Mouse (Mus musculus) T-helper 17 cell (primary cell): ENCODE measurements around the gene Car4.

Source experiments
- in situ Hi-C, 2 experiments: fragments of 300-600 bp; cut with MboI, MseI; formaldehyde crosslinking; loops; 1 replicate in 1 of 2; 2 replicates in 1 of 2; pipeline ENCODE4 v1.15.1; 2025; ENCODE audit warnings: high pct_unique_total_duplicates in 2 of 2

Car4 gene

DNA sequence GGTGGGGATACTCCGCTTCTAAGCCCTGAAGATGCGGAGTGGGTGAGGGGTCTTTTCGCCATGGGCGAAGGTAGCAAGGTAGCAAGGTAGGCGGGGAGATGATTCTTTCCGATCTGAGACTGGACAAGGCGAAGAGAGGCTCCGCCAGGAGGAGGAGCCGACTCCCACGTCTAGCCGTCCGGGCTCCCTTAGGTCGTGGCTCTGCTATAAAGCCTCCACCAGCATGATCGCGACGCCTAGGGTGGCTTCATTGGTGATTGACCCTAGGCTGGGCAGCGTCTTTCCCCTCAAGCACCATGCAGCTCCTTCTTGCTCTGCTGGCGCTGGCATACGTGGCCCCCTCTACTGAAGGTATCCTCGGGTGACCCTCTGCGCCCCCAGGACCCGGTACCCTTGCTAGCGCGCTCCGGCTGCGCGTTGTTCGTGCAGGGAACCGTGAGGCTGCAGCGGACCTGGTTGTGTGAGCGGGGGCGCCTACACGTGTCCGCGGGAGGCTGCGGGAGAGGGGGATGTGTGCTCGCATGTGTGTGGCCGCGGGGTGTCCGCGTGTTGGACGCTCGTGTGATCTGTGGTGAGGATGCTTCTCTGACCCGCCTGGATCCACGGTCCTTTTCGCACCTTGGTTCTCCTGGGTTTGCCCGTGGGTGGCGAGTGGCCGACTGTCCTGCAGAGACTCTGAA, at the start of gene Car4:
Car4 (plus strand) TSS at position 196 of the 680 bp plus-strand sequence.
- in situ Hi-C loops = no loop called here

DNA sequence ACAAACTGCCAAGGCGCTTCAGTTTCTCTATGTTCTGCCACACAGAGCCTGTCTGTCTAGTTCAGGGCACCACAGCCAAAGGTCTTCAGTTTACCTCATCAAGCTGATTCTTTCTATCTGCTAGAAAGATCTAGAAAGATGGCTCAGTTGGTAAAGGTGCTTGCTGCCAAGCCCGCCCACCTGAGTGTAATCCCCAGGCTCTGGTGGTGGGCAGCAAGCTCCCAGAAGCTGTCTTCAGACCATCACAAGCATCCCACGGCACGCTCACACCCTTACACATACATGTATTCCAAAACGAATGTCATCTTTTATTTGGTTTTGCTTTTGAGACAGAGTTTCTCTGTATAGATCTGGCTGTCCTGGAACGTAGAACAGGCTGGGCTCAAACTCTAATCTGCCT, 49.1 kb upstream of the Car4 start:
- in situ Hi-C loops = no loop called here

DNA sequence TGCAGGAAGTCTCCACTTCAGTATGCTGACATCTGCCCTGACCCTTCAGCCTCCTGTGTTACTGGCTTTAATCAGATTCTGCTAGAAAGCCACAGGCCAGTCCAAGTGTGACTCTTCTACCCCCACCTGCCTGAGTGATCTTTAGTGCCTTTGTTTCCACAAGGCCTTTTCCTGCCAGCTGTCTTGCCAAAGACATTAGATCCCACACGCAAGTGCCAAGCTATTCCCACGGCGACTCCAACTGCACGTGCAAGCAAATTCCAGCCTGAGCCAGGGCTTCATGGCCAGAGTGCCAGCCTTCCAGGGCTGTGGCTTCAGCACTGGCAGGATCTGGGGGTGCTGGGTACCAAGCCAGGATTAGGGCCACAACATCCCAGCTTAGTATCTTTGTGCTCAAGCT, 47.2 kb upstream of the Car4 start:
- in situ Hi-C loops = no loop called here

DNA sequence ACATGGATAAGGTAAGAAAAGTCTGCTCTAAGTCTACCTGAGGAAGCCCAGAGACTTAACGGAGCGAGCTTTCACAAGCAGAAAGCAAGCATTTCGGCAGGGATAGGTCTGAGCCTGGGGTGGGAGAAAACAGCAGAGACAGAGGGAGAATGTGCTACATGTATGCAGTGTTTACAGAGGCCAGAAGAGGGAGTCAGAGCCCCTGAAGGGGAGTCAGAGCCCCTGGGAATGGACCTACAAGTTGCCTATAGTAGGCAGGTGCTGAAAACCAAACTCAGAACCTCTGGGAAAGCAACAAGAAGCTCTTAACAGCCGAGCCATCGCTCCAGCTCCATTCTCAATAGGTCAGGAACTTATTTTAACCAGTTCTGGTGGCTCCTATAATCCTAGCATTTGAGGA, 42.9 kb upstream of the Car4 start:
- in situ Hi-C loops = no loop called here

DNA sequence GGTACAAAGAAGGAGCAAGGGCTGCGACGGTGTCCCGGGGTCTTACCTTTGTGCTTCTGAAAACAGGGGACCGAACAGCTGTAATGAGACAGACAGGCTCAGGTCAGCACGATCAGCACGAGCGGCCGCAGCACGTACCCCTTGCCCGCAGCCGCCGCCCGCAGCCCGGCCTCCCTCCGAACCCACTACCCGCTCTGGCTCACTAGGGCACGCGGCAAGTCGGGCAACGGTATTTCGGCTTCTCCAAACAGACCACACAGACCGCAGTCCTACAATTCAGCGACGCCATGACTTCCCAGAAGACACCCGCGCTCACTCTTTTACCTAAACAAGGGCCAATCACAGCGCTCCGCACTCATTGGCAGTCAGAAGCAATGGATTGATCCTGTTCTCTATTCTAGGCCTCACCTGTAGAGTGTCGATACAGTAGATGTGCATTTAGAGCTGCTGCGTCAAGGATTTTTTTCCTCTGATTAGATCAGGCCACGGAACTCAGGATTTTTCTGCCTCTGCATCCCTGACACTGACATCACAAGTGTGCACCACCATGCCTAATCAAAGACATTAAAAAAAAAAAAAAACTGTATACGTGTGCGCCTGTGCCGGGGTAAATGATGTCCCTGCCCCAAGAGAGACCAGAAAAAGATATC, 41.4 kb upstream of the Car4 start, which contains the start of gene Znhit3:
Znhit3 (minus strand) TSS at position 314 of the 650 bp plus-strand sequence.
- in situ Hi-C loops = no loop called here

DNA sequence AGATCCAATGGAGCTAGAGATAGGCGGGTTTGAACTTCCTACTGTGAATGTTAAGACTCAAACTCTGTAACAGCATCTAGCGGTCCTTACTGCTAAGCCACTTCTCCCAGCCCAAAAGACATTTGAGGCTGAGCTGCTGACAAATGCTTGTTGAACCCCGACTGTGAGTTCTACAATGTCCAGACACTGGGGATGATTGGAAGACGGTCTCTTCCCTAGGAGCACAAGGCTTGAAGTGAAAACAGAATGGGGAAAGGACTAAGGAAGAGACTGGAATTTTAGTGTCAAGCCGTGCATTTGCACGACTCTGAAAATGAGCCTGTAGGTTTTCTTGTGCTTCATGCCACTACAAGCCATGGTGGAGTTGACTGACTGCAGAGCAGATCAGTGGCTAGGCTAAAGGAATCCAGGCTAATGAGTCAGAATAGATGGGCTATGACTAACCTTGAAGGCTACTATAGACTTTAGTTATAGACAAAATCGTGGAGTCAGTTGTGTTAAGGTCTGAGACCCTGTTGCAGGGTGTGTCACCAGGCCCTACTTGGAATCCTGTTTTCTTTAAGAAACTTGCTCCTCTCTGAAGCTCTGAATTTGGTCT, 40.8 kb upstream of the Car4 start:
- in situ Hi-C loops = no loop called here

DNA sequence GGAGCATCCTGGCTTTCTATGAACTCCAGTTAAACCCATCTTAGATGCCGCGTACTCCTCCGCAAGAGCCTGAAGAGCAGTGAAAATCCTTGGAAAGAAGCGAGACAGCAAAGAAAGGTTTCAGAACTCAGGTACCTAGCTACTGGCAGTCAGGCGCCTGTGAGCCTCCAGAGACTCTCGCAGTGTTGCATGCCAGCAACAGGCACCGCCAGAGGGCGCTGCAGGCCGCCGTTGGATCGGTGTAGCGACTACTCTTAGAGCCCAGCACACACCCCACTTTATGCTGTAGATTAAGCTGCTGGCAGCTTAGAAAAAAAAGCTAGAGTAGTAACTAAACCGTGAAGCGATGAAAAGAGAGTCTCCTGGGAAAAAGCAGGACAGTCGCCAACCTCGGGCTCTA, 39.2 kb upstream of the Car4 start:
- in situ Hi-C loops = no loop called here

DNA sequence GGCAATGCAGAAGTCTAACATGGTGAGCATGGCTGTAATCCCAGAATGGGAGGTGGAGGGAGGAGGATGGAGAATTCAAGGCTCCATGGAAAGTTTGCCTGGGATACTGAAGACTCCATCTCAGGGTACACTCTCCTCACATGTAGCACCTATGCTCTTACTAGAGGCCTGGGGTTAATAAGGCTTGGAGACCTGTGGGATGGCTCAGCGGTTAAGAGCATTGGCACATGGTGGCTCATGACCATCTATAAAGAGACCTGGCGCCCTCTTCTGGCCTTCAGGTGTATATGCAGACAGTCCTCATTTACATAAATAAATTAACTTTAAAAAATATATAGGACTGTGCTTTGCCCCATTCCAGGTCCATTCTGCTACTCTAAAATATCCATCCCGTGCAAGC, 38.3 kb upstream of the Car4 start:
- in situ Hi-C loops = no loop called here

DNA sequence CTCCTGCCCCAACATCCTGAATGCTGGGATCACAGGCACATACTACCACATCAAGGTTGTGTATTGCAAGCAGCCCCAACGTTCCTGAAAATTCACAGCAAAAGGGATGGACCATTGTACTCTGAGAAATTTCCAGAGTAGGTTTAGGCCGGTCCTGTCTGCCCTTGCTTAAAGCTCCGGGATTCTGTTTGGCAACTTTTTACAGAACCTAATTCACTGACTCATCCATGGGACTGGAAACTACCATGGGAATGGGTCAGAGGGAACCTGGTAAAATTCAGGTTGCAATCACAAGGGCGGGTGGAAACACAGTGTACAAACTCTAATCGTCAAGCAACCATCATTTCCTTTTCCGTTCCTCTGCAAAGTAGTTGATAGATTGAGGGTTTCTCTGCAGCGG, 37.6 kb upstream of the Car4 start:
- in situ Hi-C loops = no loop called here

DNA sequence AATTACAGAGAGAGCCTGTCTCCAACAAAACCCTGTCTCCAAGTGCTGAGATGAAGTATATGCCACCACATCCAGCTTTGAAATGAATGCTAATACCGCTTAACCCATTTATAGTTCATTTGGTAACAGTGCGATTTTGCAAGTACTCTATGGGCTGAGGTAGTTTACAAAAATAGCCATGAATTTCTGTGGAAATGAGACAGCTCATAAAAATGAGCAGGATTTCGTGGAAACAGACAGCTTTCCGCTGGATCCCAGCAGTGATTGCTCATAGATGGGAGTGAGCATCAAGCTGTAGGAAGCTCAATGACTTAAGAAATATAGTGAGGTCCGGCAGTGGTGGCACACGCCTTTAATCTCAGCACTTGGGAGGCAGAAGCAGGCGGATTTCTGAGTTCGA, 36.6 kb upstream of the Car4 start:
- in situ Hi-C loops = no loop called here

DNA sequence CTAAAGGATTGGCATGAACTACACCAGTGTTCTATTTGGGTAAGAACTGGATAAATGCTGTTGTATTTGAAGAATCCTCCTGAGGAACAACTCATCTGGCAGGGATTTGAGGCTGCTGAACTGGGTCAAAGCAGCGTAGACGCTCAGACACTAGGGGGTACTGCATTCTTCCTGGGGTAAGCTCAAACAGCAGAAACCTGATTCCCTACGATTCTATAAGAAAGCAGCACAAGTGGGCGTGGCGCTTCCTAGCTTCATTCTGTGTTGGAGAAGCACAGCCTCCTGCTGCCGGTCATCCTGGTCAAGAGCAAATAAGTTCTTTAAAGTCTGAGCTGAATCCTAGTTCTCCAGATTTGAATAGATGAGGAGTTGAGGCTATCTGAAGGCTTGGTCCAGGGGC, 25.3 kb upstream of the Car4 start:
- in situ Hi-C loops = no loop called here

DNA sequence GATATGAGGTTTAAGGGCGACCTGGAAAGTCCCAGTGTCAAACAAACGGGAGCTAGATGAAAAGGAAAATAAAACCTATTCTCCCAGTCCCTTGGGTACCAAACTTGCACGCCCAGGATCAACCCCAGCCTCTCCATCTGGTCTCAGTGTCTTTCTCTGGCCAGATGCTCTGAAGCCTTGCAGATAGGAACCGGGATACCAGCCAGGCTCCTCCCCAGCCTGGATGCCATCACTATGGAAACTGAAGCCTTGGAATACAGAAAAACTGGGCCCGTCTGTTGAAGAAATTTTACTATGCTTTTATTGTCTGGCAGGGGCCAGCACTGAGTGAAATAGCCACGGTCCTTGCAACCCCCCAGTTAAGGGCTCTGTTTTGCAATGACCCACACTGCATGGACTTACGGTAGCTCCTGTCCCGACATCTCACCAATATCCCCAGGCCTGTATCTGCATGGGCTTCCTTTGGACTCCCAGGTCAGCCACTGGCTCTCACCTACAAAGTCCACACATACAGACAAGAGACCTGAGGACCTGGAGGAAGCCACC, 18.0 kb upstream of the Car4 start:
- in situ Hi-C loops = no loop called here

DNA sequence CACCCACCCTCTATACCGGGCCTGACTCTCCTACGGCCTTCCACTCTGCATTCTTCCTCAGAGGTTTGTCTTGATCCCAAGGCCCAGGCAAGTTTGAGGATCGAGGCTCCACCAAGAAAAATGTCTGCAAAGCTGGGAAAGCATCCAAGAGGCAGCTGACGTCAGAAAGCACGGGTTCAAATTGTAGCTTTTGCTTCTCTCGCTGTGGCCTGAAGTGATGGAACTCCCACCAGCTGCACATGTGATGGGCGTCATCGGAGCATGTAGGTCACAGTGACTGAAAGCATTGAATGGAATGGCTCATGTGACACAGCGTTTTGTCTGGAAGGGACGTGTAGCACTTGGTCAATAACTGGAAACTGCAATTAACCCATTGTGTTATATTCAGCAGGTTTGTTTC, 17.4 kb upstream of the Car4 start:
- in situ Hi-C loops = no loop called here

DNA sequence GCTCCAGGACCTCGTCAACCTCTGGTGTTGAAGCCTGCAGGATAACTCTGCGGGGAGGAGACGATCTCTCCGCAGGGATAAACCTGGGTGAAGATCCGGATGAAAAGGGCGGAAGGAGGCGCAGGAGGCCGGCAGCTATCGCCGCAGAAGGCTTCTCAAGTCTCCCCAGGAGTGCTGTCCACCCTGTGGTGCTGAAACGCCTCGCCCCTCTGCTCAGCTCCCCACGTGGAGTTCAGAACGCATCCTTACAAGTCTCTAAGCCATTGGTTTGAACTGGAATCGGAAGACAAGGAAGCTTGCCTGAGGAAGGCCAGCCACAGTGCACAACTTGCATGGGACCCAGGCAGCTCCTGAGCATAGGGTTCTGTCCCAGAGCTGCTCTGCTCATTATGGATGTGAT, 13.6 kb upstream of the Car4 start:
- in situ Hi-C loops = no loop called here

DNA sequence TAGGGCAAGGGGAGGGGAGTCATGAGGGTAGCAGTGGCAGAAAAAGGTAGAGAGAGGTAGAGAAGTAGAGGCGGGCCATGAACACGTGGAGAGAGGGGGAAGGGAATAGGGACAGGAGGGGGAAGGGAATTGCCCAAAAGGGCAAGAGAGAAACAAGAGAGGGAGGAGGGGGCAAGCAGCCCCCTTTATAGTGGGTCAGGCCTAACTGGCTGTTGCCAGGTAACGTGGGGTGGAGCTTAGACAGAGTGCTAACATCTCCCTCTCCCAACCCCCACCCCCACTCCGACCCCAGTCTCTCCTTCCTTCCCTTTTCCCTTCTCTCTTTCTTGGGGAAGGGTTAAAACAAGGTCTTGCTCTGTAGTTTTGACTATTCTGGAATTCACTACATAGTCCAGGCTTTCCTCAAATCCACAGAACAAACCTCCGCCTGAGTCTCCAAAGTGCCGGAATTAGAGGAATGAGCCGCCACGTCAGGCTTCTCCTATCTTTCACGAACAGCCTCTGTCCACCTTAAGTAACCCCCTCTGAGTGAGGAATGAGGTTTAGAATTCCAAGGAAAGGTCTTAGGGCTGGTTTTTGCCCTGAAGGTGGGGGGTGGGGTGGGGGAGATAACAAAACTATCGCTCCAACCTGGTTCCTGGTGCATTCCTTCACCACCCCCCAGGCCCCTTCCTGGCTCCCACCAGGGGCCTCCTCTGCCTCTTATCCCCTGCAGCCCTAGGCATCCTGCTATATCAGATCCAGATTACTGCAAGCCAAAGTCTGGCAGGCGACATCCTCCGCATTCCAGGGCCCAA, 12.7 kb upstream of the Car4 start:
- in situ Hi-C loops = loop anchor here in 1 of 2 experiments (5.0 kb wide), 1 partner anchor 48 kb away; no protein-coding TSS in a partner anchor

DNA sequence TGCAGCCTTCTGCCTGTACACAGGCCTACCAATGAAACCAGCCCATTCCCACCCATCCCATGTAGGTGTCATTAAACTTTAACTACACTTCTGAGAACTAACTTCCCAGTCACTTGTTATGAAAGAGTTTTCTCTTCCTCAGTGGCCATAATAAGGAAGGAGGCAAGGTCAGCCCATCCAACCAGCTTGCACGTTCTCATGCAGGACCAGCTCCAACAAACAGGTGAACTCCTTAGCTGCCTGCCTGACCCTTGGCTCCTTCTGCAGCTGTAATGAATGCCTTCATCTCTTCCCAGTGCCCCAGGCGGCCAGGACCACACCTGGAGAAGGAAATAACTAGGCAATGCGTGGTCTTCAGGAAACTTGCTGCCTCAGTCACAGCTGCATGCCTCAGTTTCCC, 11.7 kb upstream of the Car4 start:
- in situ Hi-C loops = loop anchor here in 1 of 2 experiments (5.0 kb wide), 1 partner anchor 49 kb away; no protein-coding TSS in a partner anchor

DNA sequence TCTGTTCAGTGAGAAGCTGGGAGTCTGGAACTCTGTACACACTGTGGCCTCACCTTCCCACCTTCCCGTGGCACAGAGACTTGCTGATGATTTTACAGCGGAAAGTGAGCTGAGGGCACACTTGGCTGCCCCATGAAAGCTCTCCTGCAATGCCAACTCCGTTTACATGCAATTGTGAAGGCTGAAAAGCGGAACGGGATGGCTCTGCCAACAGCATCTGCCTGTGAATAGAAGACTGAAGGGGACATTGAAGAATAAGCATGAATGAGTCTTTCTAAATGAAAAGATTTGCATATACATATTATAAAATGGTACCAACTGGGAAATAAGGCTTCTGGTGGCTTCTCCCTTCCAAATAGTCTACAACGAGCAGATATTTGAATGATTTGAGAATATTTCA, 10.4 kb upstream of the Car4 start:
- in situ Hi-C loops = loop anchor here in 1 of 2 experiments (5.0 kb wide), 1 partner anchor 50 kb away; no protein-coding TSS in a partner anchor

DNA sequence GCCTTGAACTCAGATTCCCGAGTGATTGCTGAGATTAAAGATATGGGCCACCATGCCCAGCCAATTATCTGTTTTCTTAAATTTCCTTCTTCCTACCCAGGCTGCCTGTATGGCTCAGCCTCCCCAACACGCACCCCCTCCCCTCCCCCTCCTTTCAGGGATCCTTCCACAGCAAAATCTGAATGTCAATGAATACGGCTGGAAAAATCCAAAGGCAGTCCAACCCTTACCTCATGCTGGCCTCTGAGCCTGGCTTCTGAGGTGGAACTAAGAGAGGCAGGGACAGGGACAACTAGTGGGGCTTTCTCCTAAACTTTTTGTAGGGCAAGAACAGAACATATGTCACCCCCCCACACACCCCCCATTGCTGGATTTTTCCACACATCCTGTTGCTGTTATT, 9.5 kb upstream of the Car4 start:
- in situ Hi-C loops = loop anchor here in 1 of 2 experiments (5.0 kb wide), 1 partner anchor 51 kb away; no protein-coding TSS in a partner anchor

DNA sequence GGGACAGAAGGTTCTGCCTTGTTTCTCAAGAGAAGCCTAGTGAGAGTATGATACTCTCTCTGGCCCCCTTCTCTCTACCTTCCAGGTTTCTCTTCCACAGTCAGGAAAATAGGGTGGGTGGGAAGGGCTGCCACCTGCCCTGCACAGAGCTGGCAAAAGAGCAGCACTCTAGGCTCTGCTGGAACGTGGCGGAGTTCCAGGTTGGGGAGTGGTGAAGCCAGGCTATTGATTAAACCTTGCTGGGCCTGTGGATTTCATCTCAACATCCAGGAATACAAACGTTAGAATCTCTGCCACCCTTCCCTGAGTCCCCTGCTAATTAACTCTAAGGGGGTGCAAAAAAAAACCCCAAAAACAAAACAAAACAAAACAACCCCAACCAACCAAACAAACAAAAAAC, 9.1 kb upstream of the Car4 start:
- in situ Hi-C loops = loop anchor here in 1 of 2 experiments (5.0 kb wide), 1 partner anchor 51 kb away; no protein-coding TSS in a partner anchor

DNA sequence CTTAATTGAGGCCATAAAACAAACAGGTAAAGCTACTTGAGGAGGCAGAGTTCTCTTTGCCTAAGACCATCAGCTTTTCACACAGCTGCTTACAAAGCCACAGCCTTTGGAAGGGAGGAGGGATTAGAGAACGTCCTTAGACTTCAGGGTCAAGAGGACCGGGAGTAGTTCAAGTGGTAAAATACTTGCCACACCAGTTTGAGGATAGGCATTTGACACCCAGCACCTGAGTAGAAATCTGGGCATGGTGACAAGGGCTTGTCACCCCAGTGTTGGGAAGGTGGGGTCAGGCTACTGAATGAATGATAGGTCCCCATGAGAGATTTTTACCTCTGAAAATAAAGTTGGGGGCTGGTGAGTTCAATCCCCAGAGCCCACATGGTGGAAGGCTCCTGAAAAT, 5.0 kb upstream of the Car4 start:
- in situ Hi-C loops = no loop called here

DNA sequence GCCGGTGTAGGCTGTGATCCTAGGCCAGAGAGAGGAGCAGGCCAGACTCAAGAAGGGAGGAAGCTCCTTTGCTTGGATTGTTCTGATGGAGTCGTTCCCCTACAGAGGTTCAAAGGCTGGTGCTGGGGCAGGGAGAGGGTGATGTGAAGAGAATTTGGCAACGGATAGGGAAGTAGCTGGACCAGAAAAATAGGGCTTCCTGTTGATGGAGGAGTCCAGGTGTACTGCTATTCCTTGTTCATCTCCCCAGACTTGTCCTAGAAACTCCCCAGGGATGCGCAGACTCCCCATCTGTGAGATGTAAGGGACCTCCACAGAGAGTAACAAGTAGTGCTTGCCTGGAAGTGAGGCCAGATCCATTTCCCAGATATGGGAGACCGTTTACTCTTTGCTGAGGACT, 1.2 kb upstream of the Car4 start:
- in situ Hi-C loops = no loop called here

DNA sequence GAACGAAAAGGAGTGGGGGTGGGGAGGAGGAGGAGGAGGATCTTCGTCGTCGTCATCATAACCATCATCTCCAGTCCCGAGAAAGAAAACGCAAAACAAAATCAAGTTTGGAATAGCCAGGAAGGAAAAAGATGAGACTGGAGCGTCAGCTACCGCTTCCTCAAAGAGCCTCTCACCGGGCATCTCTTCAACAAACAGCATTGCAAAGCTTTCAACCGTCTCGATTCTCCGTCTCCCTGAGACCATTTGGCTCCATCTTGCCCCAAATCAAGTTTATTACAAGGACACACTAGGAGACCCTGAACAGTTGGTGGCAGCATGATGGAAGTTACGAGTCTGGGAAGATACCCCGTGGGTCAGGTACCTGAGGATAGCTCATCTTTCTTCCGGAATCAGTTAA, 415 bp upstream of the Car4 start:
- in situ Hi-C loops = no loop called here
